Mouse (Mus musculus): Measurements from ENCODE around the gene Csnk2b. TPM values are rescaled to one million over a fixed set of nuclear protein-coding genes. Genes with fewer than 3 reads are reported as not detected.
A peak's percentile ranks its signal among the peaks of the same experiment; 100 is the strongest.

The Csnk2b gene
- total RNA-seq, 1 experiment from 2014 or later = 214 TPM

DNA sequence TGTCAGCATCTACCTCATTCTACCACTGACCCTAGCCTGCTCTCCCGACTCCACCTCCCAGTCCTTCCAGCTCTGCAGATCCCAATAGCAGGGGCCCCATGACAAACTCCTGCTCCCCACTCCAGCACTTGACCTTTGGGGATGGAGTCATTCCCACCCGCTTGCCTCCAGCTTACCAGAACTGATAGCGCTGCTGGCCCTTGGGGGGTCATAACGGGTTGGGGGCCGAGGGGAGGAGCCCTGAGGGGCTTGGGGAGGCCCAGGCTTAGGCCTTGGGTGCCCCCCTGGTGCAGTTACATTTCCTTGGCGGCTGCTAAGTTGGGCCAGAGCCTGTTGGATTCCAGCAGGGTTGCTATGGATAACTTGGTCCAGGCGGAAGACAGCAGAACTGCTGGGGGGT lies 32.8 kb upstream of the Csnk2b start:
- no peak for ATAC-seq (ENCODE audit: extremely low read depth, insufficient number of reproducible peaks, low FRiP score, poor library complexity, severe bottlenecking)

DNA sequence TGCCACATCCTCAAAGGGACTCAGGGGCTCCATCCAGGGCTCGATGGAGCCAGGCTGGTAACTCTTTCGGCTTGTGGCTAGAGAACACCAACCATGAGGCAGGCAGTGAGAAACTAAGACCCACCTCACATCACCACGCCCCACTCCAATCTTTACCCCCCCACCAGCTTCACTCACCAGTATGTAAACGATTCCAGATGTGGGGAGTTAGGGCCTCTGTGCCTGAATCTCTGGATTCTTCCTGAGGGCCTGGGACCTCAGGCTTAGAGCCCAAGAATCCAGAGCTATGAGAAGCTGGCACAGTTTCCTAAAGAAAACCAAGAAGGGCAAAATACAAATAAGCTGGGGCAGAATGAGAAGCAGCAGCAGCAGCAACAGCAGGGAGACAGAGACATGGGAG lies 32.1 kb upstream of the Csnk2b start:
- no peak for ATAC-seq (ENCODE audit: extremely low read depth, insufficient number of reproducible peaks, low FRiP score, poor library complexity, severe bottlenecking)

DNA sequence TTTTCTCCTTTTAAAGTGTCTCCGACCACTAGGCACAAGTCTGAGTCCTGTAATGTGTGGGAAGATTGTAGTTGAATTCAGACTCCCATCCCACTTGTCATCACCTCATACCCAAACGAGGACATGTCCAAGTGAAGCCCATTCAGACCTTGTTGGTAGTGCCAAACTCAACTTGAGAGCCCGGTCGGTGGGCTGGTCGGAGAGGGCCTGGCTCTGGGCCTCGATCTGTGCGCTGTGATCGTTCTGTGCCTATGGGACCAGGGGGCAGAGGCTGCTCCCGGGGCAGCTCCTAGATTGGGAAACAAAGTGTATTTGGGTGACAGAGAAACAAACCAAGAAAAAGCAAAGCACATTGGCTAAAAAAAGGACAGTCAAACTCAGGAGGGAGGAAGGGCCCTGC lies 31.2 kb upstream of the Csnk2b start:
- no peak for ATAC-seq (ENCODE audit: extremely low read depth, insufficient number of reproducible peaks, low FRiP score, poor library complexity, severe bottlenecking)

DNA sequence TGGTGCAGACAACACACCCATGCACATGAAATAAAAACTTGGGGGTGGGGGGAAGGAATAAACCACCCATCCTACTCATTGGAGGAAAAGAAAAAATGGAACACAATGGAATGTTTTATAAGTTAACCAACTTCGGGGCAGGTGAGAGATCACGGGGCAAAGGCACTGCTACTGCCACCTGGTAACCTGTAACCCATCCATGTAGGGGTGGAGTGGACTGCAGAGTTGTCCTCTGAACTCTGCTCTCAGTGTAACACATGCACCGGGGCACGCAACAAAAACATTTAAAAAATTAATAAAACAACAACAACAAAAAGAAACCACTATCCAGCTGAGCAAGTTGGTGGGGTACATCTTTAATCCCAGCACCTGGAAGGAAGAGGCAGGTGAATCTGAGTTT lies 30.3 kb upstream of the Csnk2b start:
- ATAC-seq (ENCODE audit: extremely low read depth, insufficient number of reproducible peaks, low FRiP score, poor library complexity, severe bottlenecking) = no peak

DNA sequence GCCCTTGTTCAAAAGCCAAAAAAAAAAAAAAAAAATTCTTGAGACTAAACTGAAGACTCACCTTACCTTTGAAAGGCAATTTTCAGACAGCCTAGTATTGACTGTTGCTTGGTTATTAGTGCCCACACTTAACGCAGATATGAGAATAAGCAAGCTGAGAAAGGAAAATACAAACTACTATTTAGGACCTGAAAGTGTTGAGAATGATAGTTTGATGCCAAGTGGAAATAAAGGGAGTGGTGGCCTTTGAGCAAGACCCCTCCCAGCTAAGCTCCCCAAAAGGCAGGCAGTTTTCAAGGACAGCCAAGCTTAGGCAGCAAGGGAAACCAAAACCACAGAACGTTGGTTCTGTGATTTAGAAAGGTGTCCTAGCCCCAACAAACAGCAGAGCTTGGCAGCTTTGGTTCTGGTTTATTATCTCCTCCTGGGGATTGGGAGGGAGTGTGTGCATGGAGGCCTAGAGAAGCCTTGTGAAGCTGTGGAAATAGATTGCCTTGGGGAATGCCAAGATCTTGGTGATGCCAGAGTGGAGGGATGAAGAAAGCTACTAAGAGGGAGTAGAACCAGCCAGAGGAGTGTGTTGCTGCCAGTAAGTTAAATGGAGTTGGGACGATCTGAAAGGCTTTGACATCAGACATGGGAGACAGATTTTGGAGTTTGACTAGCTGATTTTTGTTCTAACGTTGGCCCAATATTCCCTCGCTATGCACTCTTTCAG lies 26.2 kb upstream of the Csnk2b start:
- no peak for ATAC-seq (ENCODE audit: extremely low read depth, insufficient number of reproducible peaks, low FRiP score, poor library complexity, severe bottlenecking)

DNA sequence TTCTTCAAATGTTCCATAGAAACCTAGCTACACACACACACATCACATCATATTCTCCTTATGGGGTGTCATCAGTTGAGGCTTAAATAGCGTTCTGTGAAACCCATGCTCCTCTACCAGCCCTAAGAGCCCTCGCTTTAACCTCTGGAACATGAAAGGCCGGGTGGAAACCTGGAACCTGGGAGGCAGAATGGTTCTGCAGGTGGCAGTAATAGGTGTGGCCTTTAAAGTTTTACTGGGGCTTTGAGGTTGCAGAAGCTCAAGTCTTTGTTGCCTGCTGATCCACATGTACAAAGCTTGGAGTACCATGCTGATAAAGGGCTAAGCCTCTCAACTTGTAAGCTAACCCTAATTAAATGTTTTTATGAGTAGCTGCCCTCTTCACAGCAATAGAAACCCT lies 25.5 kb upstream of the Csnk2b start:
- ATAC-seq (ENCODE audit: extremely low read depth, insufficient number of reproducible peaks, low FRiP score, poor library complexity, severe bottlenecking) = no peak

DNA sequence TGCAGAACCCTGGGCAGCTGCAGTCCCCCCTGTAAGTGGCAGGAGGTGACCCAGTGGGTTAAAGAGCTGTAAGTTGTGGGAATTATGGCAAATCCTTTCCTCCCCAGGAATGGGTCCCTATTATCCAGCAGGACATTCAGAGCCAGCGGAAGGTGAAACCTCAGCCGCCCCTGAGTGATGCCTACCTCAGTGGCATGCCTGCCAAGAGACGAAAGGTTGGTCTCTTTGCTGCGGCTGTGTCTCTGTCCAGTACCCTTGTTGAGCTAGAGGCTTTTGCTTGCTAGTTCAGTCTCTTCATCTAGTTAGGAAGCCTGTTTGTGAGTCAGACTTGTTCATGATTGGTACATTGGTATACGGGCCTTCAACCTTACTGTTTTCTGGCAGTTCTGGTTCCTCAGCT lies 24.3 kb upstream of the Csnk2b start:
- ATAC-seq (ENCODE audit: extremely low read depth, insufficient number of reproducible peaks, low FRiP score, poor library complexity, severe bottlenecking) = no peak

DNA sequence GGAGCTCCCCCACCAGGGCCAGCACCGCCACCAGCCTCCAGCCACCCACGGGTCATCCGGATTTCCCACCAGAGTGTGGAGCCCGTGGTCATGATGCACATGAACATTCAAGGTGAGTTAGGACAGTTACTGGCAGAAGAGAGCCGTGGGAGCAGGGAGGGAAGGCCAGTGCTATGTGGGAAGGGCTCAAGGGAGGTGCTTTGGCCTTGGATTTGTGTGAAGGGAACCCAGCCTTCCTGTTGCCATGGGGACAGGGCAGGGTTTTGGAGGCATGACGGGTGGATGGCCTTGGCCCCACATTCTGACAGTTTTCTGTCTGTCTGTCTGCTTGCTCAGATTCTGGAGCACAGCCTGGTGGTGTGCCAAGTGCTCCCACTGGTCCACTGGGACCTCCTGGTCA lies 20.1 kb upstream of the Csnk2b start:
- no peak for ATAC-seq (ENCODE audit: extremely low read depth, insufficient number of reproducible peaks, low FRiP score, poor library complexity, severe bottlenecking)

DNA sequence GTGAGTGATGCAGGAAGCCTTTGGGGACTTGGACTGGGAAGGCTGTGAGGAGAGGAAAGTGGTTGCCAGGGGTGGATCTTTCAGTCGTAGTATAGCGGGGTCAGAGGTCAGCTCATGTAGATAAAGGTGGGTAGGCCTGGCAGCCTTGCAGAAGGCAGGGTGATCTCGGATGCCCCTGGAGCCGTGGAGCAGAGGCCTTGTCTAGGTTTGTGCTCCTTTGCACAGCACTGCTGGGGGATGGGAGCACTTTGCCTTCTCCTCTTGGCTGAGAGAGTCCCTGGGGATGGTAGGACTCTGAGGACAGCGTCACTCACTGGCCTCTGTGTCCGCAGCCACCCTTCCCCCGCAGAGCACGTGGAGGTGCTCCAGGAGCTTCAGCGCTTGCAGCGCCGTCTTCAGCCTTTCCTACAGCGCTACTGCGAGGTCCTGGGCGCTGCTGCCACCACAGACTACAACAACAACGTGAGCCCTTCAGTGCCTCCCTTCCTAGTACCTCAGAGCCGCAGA lies 18.7 kb upstream of the Csnk2b start:
- no peak for ATAC-seq (ENCODE audit: extremely low read depth, insufficient number of reproducible peaks, low FRiP score, poor library complexity, severe bottlenecking)

DNA sequence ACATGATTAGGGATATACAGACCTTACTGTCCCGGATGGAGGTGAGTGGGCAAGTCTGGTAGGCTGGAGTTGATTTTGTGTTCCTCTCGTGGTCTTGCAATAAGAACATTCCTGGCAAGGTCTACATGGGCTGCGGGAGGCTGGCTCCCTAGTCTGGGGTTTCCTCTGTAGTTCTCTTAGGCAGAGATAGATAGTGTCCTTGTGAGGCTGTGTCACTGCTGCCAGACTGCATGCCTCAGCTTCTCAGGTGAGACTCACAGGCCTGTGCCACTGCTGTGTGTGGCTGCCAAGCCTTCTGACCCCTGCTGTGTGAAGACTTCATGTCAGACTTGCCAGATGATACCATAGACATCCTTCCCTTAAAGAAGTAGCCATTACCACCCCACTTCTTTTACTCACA lies 17.4 kb upstream of the Csnk2b start:
- no peak for ATAC-seq (ENCODE audit: extremely low read depth, insufficient number of reproducible peaks, low FRiP score, poor library complexity, severe bottlenecking)

DNA sequence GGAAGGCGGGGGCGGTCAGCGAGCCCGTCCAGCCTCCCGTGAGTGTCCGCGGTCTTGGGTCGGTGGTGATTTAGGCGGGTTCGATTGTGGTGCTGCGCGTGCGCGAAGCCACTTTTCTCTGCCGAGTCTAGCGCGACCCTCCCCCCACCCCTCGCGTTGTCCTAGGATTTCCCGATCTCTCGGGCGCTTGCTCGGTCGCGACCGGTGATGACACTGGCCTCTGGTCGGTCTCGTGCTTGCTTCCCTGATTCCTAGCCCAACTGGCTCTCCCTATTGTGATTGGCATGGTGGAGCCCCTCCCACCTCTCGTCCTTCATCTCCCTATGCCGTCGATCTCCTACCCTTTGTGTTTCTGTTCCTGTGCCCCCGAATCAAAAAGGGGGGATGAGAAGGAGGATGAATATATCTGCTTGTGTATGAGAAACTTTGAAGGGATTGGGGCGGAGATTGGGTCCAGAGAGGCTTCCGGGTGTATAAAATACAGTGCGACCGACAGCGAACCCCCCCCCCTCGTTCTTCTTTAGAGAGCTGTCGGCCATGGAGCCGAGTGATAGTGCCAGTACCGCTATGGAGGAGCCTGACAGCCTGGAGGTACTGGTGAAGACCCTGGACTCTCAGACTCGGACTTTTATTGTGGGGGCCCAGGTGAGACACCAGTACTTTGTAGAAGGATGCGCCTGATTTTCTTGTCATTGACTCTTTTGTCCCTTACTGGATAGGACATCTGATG lies 13.9 kb upstream of the Csnk2b start:
- ATAC-seq (ENCODE audit: extremely low read depth, insufficient number of reproducible peaks, low FRiP score, poor library complexity, severe bottlenecking) = 0 out of 2 replicates have a peak, but pooled peaks have one; percentile 2

DNA sequence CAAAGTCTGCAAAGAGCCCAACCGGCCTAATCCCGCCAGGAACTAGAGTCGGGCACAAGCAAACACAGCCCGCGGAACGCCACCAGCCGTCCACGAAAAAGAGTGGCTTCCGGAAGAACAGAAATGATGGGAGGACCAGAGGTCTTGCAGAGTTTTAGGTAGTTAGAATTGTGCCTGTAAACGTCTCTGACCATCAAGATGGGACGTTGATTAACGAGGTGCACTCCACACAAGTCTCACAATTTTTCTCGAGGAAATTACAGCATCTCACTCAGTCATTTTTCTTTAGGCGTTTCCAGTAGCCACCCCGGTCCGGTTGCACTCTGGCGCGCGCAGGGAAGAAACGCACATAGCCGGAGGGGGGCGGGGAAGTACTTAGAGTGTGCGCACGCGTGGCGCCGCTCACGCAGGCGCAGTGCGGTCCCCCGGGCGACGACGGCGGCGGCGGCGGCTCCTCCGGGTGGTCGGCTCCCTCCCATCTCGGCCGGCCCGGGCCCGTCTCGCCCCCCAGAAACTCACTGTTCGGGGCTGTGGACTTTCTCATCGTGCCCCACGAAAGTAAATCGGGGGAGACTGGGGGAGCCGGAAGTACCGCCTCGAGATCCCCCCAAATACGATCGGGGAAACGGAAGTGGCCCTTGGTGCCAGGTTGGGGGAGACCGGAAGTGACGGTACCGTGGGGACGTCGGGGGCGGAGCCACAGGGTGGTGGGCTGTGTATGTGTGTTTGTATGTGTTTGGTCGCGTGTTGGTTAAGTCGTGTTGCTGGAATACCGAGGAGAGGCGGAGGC lies 13.1 kb upstream of the Csnk2b start, which contains the start of gene Bag6:
Bag6 (plus strand) TSS at position 378 of the 790 bp plus-strand sequence.
- peak; percentile 76 for ATAC-seq (ENCODE audit: extremely low read depth, insufficient number of reproducible peaks, low FRiP score, poor library complexity, severe bottlenecking)

DNA sequence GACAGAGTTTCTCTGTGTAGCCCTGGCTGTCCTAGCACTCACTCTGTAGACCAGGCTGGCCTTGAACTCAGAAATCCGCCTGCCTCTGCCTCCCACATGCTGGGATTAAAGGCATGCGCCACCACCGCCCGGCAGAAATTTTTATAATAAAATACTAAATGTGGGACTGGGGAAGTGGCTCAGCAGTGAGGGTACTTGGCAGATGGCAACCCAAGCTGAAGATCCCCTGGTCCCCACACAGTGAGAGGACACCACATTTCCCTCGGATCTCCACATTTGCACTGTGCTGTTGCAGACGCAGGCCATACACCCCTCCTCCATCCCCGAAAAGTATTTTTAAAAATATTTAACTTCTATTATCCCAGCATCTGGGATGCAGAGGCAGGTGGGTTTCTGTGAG lies 11.7 kb upstream of the Csnk2b start:
- ATAC-seq (ENCODE audit: extremely low read depth, insufficient number of reproducible peaks, low FRiP score, poor library complexity, severe bottlenecking) = no peak

DNA sequence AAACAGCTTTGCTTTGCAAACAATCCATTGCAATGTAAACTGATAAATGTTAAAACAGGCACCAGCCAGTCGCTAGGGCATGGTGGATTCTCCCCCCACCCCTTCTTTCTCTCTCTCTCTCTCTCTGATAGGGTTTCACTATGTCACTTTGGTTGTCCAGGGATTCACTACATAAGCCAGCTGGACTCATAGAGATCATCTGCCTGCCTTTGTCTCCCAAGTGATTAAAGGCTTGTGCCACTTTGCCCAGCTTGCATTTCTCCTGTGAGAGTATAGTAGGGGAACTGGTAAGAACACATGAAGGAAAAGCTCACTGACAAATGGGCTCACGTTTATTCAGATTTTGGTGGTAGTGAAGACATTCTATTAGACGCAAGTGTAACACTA lies 10.3 kb upstream of the Csnk2b start:
- no peak for ATAC-seq (ENCODE audit: extremely low read depth, insufficient number of reproducible peaks, low FRiP score, poor library complexity, severe bottlenecking)

DNA sequence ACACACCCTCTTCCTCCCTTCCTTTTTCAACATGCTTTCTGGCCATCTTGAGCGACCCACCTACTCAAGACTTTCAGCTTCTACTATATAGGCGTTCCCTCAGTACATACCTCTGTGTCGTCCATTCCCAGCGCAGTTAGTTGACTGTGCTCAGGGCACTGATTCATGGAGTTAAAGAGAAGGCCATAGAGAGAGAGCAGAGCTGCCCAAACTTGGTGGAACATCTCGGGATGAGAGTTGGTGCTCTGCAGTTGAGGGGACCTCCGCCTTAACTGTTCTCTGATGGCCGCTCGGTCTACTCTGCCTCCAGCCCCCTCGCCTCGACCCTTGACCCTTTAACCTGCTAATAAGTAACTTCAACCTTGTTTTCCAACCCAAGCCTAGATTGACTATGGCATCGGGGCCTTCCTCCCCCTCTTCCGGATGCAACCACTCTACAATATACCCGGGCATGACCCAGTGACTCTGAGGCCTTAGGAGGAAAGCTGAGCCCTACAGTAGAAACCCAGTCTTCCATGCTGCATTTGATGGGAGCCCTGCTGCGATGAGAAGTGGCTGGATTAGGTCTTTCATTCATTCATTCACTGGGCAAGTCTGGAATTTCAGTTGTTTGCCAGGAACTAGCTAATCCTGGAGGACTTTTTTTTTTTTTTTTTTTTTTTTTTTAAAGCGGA lies 9.8 kb upstream of the Csnk2b start, which contains the start of gene Apom:
Apom (minus strand) TSS at position 551 of the 674 bp plus-strand sequence.
- no peak for ATAC-seq (ENCODE audit: extremely low read depth, insufficient number of reproducible peaks, low FRiP score, poor library complexity, severe bottlenecking)

DNA sequence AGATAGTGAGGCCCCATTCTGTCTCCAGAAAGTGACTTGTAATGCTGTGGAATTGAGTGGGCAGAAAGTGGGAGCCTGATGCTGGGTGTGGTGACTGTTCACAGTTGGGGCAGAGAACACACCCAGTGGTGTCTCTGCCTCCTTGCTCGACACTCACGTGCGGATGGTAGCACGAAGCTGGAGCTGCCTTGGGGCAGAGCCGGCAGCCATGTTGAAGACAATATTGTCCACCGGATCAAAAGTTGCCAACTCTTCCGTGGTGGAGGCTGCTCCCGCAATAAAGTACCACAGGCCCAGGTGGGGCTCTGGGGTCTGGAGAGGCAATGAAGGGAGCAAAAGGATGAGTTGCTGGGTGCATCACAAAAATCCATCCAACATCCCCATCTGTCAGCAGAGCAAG lies 9.2 kb upstream of the Csnk2b start:
- no peak for ATAC-seq (ENCODE audit: extremely low read depth, insufficient number of reproducible peaks, low FRiP score, poor library complexity, severe bottlenecking)

DNA sequence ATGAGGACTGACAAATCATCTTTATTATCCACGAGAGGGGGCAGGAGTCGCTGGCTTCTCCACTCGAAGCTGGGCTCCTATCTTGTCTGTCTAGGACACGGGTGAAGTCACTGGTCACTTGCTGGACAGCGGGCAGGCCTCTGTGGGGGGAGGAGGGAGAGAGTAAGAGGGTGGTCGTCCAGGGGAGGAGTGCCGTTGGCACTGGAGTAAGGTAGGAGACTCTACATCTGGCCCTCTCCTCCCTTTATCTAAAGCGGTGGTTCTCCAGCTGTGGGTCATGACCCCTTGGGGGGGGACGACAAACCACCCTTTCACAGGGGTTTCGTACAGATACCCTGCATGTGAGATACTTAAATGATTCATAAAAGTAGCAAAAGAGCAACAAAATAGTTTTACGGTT lies 7.1 kb upstream of the Csnk2b start:
- ATAC-seq (ENCODE audit: extremely low read depth, insufficient number of reproducible peaks, low FRiP score, poor library complexity, severe bottlenecking) = no peak

DNA sequence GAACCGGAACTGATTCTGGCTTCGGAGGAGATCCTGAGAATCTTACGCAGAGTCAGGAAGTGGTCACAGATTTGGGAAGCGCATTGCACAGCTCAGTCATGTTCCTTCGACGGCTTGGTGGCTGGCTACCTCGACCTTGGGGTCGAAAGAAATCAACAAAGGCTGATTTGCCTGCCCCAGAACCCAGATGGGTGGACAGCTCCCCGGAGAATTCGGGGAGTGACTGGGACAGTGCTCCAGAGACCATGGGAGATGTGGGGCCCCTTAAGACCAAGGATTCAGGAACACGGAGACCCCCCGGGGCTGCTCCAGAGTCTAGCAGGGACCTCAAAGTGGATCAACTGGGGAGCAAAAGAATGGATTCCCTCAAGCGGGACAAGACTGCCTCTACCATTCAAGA lies 5.2 kb upstream of the Csnk2b start:
- ATAC-seq (ENCODE audit: extremely low read depth, insufficient number of reproducible peaks, low FRiP score, poor library complexity, severe bottlenecking) = no peak

DNA sequence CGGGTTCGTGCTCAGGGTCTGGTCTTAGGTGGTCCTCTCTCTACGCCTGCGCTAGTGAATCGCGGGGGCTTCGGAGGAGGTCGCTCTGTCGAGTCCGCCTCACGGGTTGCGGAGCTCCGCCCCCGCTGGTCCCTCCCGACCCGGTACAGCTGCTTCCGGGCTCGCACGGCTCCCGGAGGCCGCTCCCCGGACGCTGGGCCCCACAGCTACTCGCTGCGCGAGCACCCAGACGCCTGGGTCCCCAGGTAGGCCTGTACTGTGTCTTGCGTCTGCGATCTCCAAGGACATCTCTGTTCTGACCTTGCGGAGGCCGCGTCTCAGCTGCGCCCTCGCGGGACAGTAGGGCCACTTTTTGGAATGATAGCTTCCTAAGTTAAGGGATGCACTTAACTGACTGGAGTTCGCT lies 4.4 kb upstream of the Csnk2b start, which contains the start of gene D17H6S53E:
D17H6S53E (plus strand) TSS at position 168 of the 406 bp plus-strand sequence.
- peak; percentile 46 for ATAC-seq (ENCODE audit: extremely low read depth, insufficient number of reproducible peaks, low FRiP score, poor library complexity, severe bottlenecking)

Data from neutrophil, adult 5-6 weeks (primary cell).